Mouse (Mus musculus) lung, postnatal 0 days (tissue): ENCODE data around the gene Gnao1. TPM values are rescaled to one million over a fixed set of nuclear protein-coding genes. Genes with fewer than 3 reads are reported as not detected.

ENCODE experiments used
- ATAC-seq: fragments of 200-750 bp; cut with Nextera tagmentation; 2 replicates; pipeline ENCODE4 v1.8.0; 2017; ENCODE audit warnings: moderate library complexity
- DNase-seq: peaks from one replicate; pipeline ENCODE4 v3.0.0-alpha.2; 2016; ENCODE audit warnings: low spot score
- H3K27ac ChIP-seq: fragments of 300-500 bp; sonication (generic); 2 replicates; pipeline ENCODE4 v1.5.1; 2014; ENCODE audit warnings: antibody characterized with exemption, mild to moderate bottlenecking, low read length, mixed read lengths
- H3K27me3 ChIP-seq: fragments of 300-500 bp; sonication (generic); replicated peaks from 2 replicates; pipeline ENCODE4 v1.6.1; 2014; ENCODE audit warnings: low read length, mixed read lengths; ENCODE audit not compliant: insufficient read depth
- H3K36me3 ChIP-seq: fragments of 300-500 bp; sonication (generic); 2 replicates; pipeline ENCODE4 v1.6.1; 2014; ENCODE audit warnings: low read length, mixed read lengths; ENCODE audit not compliant: insufficient read depth
- H3K4me1 ChIP-seq: fragments of 300-500 bp; sonication (generic); 2 replicates; pipeline ENCODE4 v1.6.1; 2014; ENCODE audit warnings: antibody characterized with exemption, low read depth, low read length, mixed read lengths; ENCODE audit not compliant: insufficient read depth
- H3K4me2 ChIP-seq: fragments of 300-500 bp; sonication (generic); replicated peaks from 2 replicates; pipeline ENCODE4 v1.6.1; 2014; ENCODE audit warnings: low read depth, mild to moderate bottlenecking, low read length, moderate library complexity, mixed read lengths
- H3K4me3 ChIP-seq: fragments of 300-500 bp; sonication (generic); 2 replicates; pipeline ENCODE4 v1.5.1; 2014; ENCODE audit warnings: low read depth, low read length
- H3K9ac ChIP-seq: fragments of 300-500 bp; sonication (generic); replicated peaks from 2 replicates; pipeline ENCODE4 v1.6.1; 2014; ENCODE audit warnings: low read depth, mild to moderate bottlenecking
- H3K9me3 ChIP-seq: fragments of 300-500 bp; sonication (generic); 2 replicates; pipeline ENCODE4 v1.6.1; 2016; ENCODE audit warnings: low read length, mixed read lengths
- CTCF ChIP-seq: IDR thresholded peaks from 2 replicates; pipeline ENCODE4 v1.5.1; 2016; ENCODE audit warnings: antibody characterized with exemption, mild to moderate bottlenecking
- EP300 ChIP-seq: IDR thresholded peaks from 2 replicates; pipeline ENCODE4 v1.6.1; 2016; ENCODE audit warnings: antibody characterized with exemption, mild to moderate bottlenecking, control low read depth
- WGBS: fragments of 180-500 bp; shearing (Covaris S2); extraction: QIAGEN DNeasy Blood & Tissue Kit; methylation state at CpG from one replicate; pipeline ENCODE4 v1.1.7; 2014; 5-methylcytosine and 5-hydroxymethylcytosine counted together
- microRNA-seq: library from miRNA; unstranded; fragments of <30 nt; microRNA quantifications from one replicate; pipeline ENCODE4, GENCODE M21; 2016
- polyA plus RNA-seq: library from polyadenylated mRNA; unstranded; fragments of >200 nt; fragmentation: Nextera tagmentation; extraction: Ambion mirVana; gene quantifications from 2 replicates; pipeline ENCODE4 v1.2.1, GENCODE M21; 2015

Gene Gnao1
- polyA plus RNA-seq, 1 experiment from 2014 or later: 5.9 TPM

DNA sequence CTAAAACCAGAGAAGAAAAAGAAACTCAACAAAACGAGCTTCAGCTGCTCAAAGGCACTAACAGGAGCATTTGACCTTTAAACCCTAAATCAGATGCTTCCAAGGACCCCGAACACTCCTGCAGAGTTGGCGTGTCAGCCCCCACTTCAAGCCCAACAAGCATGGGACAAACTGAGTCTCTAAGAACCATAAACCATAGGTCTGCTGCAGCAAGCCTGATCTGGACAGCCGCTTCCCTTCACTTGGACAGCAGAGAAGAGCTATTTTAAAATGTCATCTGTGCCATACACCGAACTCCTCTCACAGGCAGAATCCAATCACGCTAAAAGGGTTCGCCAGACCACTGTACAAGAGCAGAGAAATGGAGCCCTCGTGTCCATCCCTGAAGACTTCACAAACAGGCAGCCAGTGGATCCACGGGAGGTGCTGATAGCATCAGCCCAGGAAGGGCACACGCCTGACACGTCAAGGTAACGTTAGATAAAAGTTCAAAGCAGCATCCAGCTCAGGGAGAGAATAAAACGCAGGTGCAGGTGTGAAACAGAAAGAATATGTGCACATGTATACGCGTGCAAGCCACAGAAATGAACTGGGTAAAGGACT lies 199.6 kb downstream of the Gnao1 start:
- Histone ChIP-seq H3K36me3 (no peaks in the 10 kb centered on the region), H3K4me3 (no peak overlapping the region), H3K9ac (no peak overlapping the region), H3K4me1 (no peaks in the 10 kb centered on the region; the same call in 1 of the 2 replicates), H3K9me3 (no peaks in the 10 kb centered on the region), H3K4me2 (no peak overlapping the region), H3K27ac (no peak overlapping the region), H3K27me3 (no peaks in the 10 kb centered on the region)
- ATAC-seq (no peak), DNase-seq (no peak)
- 61% methylated on average over 15 of the region's 15 CpGs for WGBS
- TF ChIP-seq CTCF (no peak), EP300 (no peak)

DNA sequence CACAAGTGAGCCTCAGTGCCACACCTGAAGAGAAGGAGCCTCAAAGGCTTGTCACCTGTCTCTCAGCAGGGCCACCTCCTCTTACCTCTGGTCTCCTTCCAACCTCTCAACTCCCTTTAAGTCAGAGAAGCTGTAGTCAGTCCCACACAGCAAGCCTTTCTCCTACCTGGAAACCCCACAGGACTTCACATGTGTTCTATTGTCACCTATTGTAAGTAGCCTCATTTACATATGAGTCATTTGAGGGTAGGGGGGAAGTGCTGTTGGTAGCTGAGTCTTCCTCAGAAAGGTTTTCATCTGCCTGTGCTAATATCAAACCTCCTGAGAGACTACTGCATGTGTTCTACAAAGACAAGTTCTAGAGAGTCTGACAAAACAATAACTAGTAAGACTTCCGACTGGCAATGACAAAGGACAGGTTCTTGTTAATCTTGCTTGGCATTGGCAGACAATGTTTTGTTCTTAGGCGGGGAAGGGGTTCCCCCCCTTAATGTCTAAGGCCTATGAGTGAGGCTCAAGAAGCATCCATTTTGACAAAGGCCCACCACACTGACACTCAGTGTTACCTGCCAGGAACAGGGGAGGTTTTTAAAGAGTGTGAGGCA lies 200.4 kb downstream of the Gnao1 start:
- Histone ChIP-seq H3K9me3 (no peaks in the 10 kb centered on the region), H3K27me3 (no peaks in the 10 kb centered on the region), H3K36me3 (no peaks in the 10 kb centered on the region), H3K9ac (no peak overlapping the region), H3K4me3 (no peak overlapping the region), H3K4me1 (no peaks in the 10 kb centered on the region; the same call in 1 of the 2 replicates), H3K27ac (no peak overlapping the region), H3K4me2 (no peak overlapping the region)
- TF ChIP-seq EP300 (no peak), CTCF (no peak)
- no peak for ATAC-seq
- whole genome bisulfite sequencing: 58% methylated on average over 2 of the region's 2 CpGs
- no peak for DNase-seq

DNA sequence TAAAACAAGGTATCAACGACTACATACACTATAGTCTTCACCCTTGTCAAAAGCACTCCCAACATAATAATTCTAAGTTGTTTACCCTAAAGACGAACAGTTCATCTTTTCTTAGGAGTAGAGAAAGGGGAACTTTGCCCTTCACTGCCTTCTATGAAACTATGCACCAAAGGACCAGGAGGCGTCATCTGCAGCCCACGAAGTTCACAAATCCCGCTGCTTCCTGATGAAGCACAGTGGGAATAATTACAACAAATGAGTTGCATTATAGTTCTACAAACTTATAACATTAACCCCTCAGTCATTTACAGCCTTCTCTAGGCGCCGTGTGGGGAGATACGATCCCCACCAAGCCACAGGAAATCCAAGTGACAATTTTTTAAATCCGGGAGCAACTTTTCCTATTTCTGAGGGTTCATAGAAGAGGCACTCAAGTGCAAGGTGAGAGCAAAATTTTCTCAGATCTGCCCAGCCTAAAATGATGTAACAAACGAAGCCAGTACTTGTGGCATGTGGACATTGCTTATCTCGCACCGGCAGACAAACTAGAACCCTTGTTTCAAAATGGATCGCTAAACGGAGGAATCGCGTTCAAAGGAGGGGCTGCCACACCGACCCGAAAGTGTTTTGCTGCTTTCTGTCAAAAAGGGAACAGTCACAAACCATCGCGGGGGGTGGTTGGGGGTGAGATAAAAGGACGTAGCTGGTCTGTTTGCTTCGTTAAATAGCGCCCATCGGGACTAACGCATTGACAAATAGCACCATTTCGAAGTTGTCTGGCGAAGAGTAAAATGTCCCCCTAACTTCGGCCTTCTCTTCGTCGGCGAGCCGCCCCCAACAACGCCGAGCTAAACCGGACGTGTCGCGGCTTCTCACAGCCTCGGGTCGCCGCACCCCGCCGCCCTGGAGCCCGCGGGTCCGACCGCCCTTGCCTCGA lies 201.6 kb downstream of the Gnao1 start:
- Histone ChIP-seq H3K36me3 (no peaks in the 10 kb centered on the region), H3K4me2 (peak overlapping the region; percentile 78), H3K4me1 (no peaks in the 10 kb centered on the region; the same call in 1 of the 2 replicates), H3K9me3 (no peaks in the 10 kb centered on the region), H3K27ac (peak overlapping the region; percentile 95), H3K4me3 (peak overlapping the region; percentile 98), H3K27me3 (no peaks in the 10 kb centered on the region), H3K9ac (peak overlapping the region; percentile 93)
- WGBS: 2% methylated on average over 47 of the region's 48 CpGs
- TF ChIP-seq CTCF: no peak
- TF ChIP-seq EP300: no peak
- peak; percentile 43 for DNase-seq
- ATAC-seq: no peak

DNA sequence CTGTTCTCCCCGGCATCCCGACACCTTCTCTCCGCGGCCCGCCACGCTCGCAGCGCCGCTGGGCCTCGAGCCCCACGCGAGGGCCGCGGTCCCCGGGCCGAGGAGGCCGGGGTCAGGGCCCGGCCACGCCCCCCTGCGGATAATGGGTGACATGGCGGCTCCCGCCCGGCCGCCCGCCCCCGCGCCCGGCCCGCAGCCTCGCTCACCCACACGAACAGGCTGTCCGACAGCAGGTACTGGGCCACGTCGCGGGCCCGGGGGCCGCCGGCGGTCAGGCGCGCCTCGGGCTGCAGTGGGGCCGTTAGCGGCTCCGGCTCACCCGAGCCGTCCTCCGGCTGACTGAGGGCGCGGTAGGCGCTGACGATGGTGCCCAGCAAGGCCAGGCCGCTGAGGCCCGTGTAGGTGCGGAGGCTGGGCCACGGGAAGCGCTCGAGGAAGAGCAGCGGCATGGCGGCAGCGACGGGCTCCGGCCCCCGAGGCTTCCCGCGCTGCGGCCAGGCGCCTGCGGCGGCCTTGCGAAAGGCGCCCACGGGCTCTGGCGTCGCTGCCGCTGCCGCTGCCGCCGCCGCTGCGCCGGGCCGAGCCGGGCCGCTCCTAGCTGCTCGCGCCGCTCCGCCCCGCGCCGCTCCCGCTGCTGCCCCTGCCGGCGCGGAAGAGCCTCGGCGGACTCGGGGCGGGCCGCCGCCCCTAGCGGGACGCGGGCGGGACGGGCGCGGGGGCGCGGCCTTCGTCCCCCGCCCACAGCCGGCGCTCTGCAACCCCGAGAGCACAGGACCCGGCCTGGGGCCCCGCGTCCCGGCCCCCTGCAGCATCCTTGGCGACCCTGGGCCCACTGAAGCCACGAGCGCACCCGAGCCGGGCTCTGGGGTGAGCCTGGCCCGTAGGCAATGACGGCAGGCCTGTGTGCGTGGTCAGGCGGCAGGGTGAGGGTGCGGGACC lies 202.5 kb downstream of the Gnao1 start, which contains the start of gene Amfr:
Amfr (minus strand) TSS at position 830 of the 939 bp plus-strand sequence.
- 2% methylated on average over 78 of the region's 130 CpGs for WGBS

DNA sequence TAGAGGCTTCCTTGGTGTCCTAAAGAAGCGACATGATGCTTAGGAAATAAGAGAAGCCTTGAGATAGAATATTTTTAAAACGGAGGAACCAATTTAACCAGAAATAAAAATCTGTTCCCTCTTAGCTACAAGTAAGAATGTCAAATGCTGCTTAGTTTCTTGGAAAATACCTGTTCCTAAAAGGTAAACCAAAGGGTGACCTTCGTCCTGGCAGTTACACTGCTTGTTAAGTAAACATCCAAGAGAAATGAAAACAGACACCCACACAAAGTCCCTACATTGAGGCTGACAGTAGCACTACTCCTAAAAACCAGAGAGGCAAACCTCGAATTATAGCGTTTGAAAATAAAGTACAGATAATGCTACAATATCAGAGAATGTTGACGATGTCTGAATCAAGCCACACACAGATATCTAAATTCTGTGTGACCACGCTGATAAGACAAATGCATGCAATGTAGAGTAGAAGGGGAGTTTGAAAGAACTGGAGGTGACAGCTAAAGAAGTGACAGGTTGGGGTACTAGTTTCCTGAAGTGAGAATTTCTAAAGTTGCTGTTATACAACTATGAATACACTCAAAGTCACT lies 203.4 kb downstream of the Gnao1 start:
- Histone ChIP-seq H3K9ac (peak overlapping the region; percentile 93), H3K9me3 (no peaks in the 10 kb centered on the region), H3K27me3 (no peaks in the 10 kb centered on the region), H3K4me2 (peak overlapping the region; percentile 78), H3K4me1 (no peaks in the 10 kb centered on the region; the same call in 1 of the 2 replicates), H3K27ac (no peak overlapping the region), H3K4me3 (peak overlapping the region; percentile 98), H3K36me3 (no peaks in the 10 kb centered on the region)
- ATAC-seq (no peak), DNase-seq (no peak)
- TF ChIP-seq EP300 (no peak), CTCF (no peak)
- 23% methylated on average over 7 of the region's 7 CpGs for WGBS

More for the DNA sequence above, 202.5 kb downstream of the Gnao1 start, which contains the start of gene Amfr:
- no peaks in the 10 kb centered on the region for H3K36me3 ChIP-seq
- ATAC-seq (peak; percentile 97), DNase-seq (peak; percentile 94)
- no peaks in the 10 kb centered on the region for H3K9me3 ChIP-seq
- H3K4me2 ChIP-seq: peak within 1 kb of the TSS; percentile 78
- H3K27ac ChIP-seq: peak within 1 kb of the TSS; percentile 95
- peak within 1 kb of the TSS; percentile 93 for H3K9ac ChIP-seq
- no peaks in the 10 kb centered on the region; the same call in 1 of the 2 replicates for H3K4me1 ChIP-seq
- TF ChIP-seq EP300: no peak
- TF ChIP-seq CTCF: peak; percentile 38
- H3K4me3 ChIP-seq: peak within 1 kb of the TSS; percentile 98
- no peaks in the 10 kb centered on the region for H3K27me3 ChIP-seq

Small RNA genes within 50 kb of the gene (microRNA-seq; reads per million reads assigned to microRNA genes)
- not detected for gene Gm24159

Other genes starting within 250 kb of the Gnao1 start
- gene Amfr, start 202.9 kb downstream of the Gnao1 start, polyA plus RNA-seq: 57.4 and 61.6 TPM in 2 replicates
- gene Nudt21, start 227.1 kb downstream of the Gnao1 start, polyA plus RNA-seq: 53.9 and 55.0 TPM in 2 replicates
- 6.1 and 7.0 TPM in 2 replicates for gene Ogfod1, start 227.2 kb downstream of the Gnao1 start, polyA plus RNA-seq